Mouse (Mus musculus) G1E (cell line): ENCODE measurements around the gene Rpl38.

Experiments used
- CTCF ChIP-seq: IDR thresholded peaks from 2 replicates; pipeline ENCODE4 v1.5.1; 2012; ENCODE audit warnings: low read depth, low read length, inconsistent platforms, mixed read lengths
- GATA1 ChIP-seq: IDR thresholded peaks from 2 replicates; pipeline ENCODE4 v1.6.1; 2012; ENCODE audit warnings: borderline replicate concordance, low read length, inconsistent platforms, mixed read lengths
- TAL1 ChIP-seq: conservative IDR thresholded peaks from 2 replicates; pipeline ENCODE4 v1.6.1; 2012; ENCODE audit warnings: low read depth, low read length, inconsistent platforms, mixed read lengths

- TF ChIP-seq CTCF (no peak), GATA1 (no peak), TAL1 (no peak)
These were observed 15.6 kb downstream of the Rpl38 start for GRCm38 (mm10) chr11:114683722-114684621.
